ENCODE assay signal across 8 mouse cellular contexts in the genomic region with DNA sequence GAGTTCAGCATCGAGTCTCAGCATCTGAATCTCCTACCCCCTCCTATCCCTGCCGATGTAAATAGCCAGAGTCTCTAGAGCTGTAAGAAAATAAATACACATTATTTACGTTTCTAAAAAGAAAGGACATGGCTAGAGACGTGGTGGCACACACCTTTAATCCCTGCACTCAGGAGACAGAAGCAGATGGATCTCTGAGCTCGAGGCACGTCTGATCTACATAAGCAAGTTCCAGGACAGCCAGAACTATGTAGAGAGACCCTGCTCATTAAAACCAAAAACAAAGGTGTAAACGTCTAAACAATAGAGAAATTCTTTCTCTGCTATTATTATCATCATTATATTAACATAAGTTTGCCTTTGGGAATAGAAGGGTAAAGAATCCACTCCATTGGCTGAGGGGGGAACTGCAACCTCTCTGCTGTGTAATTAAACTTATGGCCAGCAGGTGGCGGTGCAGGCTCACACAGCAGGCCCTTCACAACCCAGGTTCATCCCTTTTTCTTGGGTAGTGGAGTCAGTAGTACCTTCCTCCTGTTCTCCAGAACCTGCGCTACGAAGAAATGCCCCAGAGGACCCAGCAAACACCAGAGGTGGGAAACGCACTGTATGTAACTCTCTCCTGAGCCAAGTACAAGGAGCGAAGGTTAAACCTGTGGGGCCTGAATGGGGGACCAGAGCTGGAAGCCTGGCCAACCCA. TPM values are rescaled to one million over a fixed set of nuclear protein-coding genes. Genes with fewer than 3 reads are reported as not detected.
DNase-seq lines count a peak whose midpoint lies in the region; ATAC-seq and TF ChIP-seq lines count a peak whose summit lies in the region.

No protein-coding gene starts in this region.

- peak; percentile 69; the same call in 1 of the 2 replicates for ATAC-seq in midbrain, embryonic 13.5 days

- H3K36me3 ChIP-seq in heart, adult 2 months (ENCODE audit: control insufficient read depth, insufficient read depth, low read length), result no peaks in the 10 kb centered on the region
- H3K36me3 ChIP-seq in limb, embryonic 10.5 days, result no peaks in the 10 kb centered on the region
- no peaks in the 10 kb centered on the region for H3K36me3 ChIP-seq in midbrain, embryonic 13.5 days

- peak; percentile 53 for DNase-seq in 3134 (ENCODE audit: extremely low read depth, insufficient read length, low spot score)
- DNase-seq in adrenal gland, adult 2 months, result peak; percentile 68
- peak; percentile 68 for DNase-seq in embryo, embryonic 11.5 days (ENCODE audit: low read depth, low spot score)
- peak; percentile 65 to 78 for DNase-seq in heart, adult 2 months
- peak; percentile 76 for DNase-seq in kidney, adult 18-20 months
- peak; percentile 88 for DNase-seq in limb, embryonic 10.5 days (ENCODE audit: low spot score)
- peak; percentile 63 for DNase-seq in spleen, adult 12 weeks (ENCODE audit: low spot score)

- H3K4me3 ChIP-seq in heart, adult 2 months, result no peak overlapping the region
- no peak overlapping the region for H3K4me3 ChIP-seq in limb, embryonic 10.5 days
- no peak overlapping the region for H3K4me3 ChIP-seq in midbrain, embryonic 13.5 days (replicated peaks)

- no peaks in the 10 kb centered on the region for H3K27me3 ChIP-seq in heart, adult 2 months (ENCODE audit: control insufficient read depth, insufficient read depth, low read length)
- 0 out of 2 replicates have a peak, but pooled peaks cover 9% of the 10 kb centered on the region for H3K27me3 ChIP-seq in limb, embryonic 10.5 days (ENCODE audit: low read depth, poor library complexity, severe bottlenecking)
- H3K27me3 ChIP-seq in midbrain, embryonic 13.5 days, result 0 out of 2 replicates have a peak, but pooled peaks cover 4% of the 10 kb centered on the region

- peak; percentile 95 for TF ChIP-seq EP300 in heart, adult 2 months (IDR thresholded peaks at IDR 0.05; ENCODE audit: insufficient read depth, low read depth, low read length)

- TF ChIP-seq CTCF in heart, adult 2 months (IDR thresholded peaks at IDR 0.05), result no peak; the same call in 1 of the 2 replicates

- no peak overlapping the region for H3K9ac ChIP-seq in heart, adult 2 months (ENCODE audit: low read depth, low read length)
- no peak overlapping the region for H3K9ac ChIP-seq in midbrain, embryonic 13.5 days (replicated peaks)

- no peaks in the 10 kb centered on the region for H3K9me3 ChIP-seq in limb, embryonic 10.5 days (replicated peaks)
- no peaks in the 10 kb centered on the region for H3K9me3 ChIP-seq in midbrain, embryonic 13.5 days

- peaks cover 1% of the 10 kb centered on the region; the same call in 1 of the 2 replicates for H3K4me1 ChIP-seq in heart, adult 2 months (ENCODE audit: control insufficient read depth, insufficient read depth, low read length)
- no peaks in the 10 kb centered on the region for H3K4me1 ChIP-seq in limb, embryonic 10.5 days
- H3K4me1 ChIP-seq in midbrain, embryonic 13.5 days (replicated peaks), result no peaks in the 10 kb centered on the region

- no peak for TF ChIP-seq POLR2A in heart, adult 2 months (IDR thresholded peaks at IDR 0.05; ENCODE audit: insufficient read depth, low read depth, low read length)

- intact Hi-C loops in heart, adult 2 months (cut with DNase I), result loop anchor here (1.0 to 5.0 kb wide), 2 partner anchors 290 to 345 kb away; no protein-coding TSS in a partner anchor

- H3K79me2 ChIP-seq in heart, adult 2 months (replicated peaks; ENCODE audit: control insufficient read depth, insufficient read depth, low read length), result no peaks in the 10 kb centered on the region

- no peak overlapping the region for H3K27ac ChIP-seq in heart, adult 2 months
- H3K27ac ChIP-seq in limb, embryonic 10.5 days, result no peak overlapping the region
- no peak overlapping the region for H3K27ac ChIP-seq in midbrain, embryonic 13.5 days

- H3K4me2 ChIP-seq in midbrain, embryonic 13.5 days (replicated peaks), result no peak overlapping the region

- WGBS in heart, adult 2 months, result 33% methylated on average over 12 of the region's 12 CpGs
- WGBS in limb, embryonic 10.5 days, result 40% methylated on average over 12 of the region's 12 CpGs
- WGBS in midbrain, embryonic 13.5 days, result 34% methylated on average over 12 of the region's 12 CpGs

RNA-seq across cellular contexts. Expression of gene Top1, which starts 48.0 kb away (rescaled TPM):
- total RNA-seq in adrenal gland, adult 2 months (2021), result 100 to 1,000 TPM in 1 of 2 experiments, 10 to 100 TPM in 1; 61.4 to 104 TPM
- polyA plus RNA-seq in adrenal gland, adult 2 months (2012; rRNA removed), result 46.1 and 66.4 TPM in 2 replicates
- 10 to 100 TPM; 44.1 to 46.8 TPM for total RNA-seq in heart, adult 2 months (2021)
- 5.6 and 6.9 TPM in 2 replicates for polyA plus RNA-seq in heart, adult 2 months (2012; rRNA removed)
- polyA plus RNA-seq in limb, embryonic 10.5 days (2016; fragmentation: Nextera tagmentation; extraction: Ambion mirVana), result 96.6 and 107 TPM in 2 replicates
- polyA plus RNA-seq in midbrain, embryonic 13.5 days (2015; fragmentation: Nextera tagmentation; extraction: Ambion mirVana), result 115 and 116 TPM in 2 replicates
